ENCODE assay signal across 9 mouse cellular contexts in the genomic region with DNA sequence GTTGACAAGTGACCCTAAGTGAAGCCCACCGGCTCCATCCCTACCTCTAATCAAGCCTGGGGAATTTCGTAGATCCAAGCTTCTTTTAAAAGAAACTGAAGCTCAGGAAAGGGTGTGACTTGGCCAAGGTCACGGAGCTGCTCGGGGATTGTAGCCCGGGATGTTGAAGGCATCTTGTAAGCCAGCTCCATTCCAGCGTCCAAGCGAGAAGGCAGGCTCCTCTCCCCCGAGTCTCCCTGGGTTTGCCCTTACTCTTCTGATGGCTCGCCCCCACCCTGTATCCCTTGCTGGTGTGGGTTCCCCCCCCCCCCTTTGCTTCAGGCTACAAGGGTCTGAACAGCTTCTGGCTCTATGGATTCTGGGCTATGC. TPM values are rescaled to one million over a fixed set of nuclear protein-coding genes. Genes with fewer than 3 reads are reported as not detected.
DNase-seq lines count a peak whose midpoint lies in the region; ATAC-seq and TF ChIP-seq lines count a peak whose summit lies in the region.
"Had no signal": no experiment of that assay in that cellular context is flagged by ENCODE, and none has a peak within 500 bp of the region (broad histone marks: within the 10 kb centered on the region; RNA-seq: fewer than 3 reads in every experiment).

No protein-coding gene starts in this region.

- H3K27ac ChIP-seq in embryonic facial prominence, embryonic 13.5 days, result no peak overlapping the region
- peak overlapping the region; percentile 87; the same call in 1 of the 2 replicates for H3K27ac ChIP-seq in intestine, postnatal 0 days (ENCODE audit: low read depth, low read length)
- H3K27ac ChIP-seq in neural tube, embryonic 12.5 days, result no peak overlapping the region

- TF ChIP-seq CTCF in intestine, postnatal 0 days (IDR thresholded peaks at IDR 0.05; ENCODE audit: low read depth), result no peak

- H3K9ac ChIP-seq in embryonic facial prominence, embryonic 13.5 days, result no peak overlapping the region
- H3K9ac ChIP-seq in intestine, postnatal 0 days (ENCODE audit: low read depth, low read length), result no peak overlapping the region
- no peak overlapping the region for H3K9ac ChIP-seq in neural tube, embryonic 12.5 days

- peak overlapping the region; percentile 46 for H3K4me3 ChIP-seq in embryonic facial prominence, embryonic 13.5 days
- H3K4me3 ChIP-seq in intestine, postnatal 0 days (ENCODE audit: low read depth, low read length), result peak overlapping the region; percentile 41
- H3K4me3 ChIP-seq in neural tube, embryonic 12.5 days, result peak overlapping the region; percentile 37; the same call in 1 of the 2 replicates

- ATAC-seq in embryonic facial prominence, embryonic 13.5 days (ENCODE audit: insufficient number of reproducible peaks, insufficient read depth, low FRiP score, low TSS enrichment, low read depth), result no peak
- ATAC-seq in intestine, postnatal 0 days, result peak; percentile 1; the same call in 1 of the 2 replicates
- no peak for ATAC-seq in neural tube, embryonic 12.5 days (ENCODE audit: low FRiP score, low read depth)

- no peaks in the 10 kb centered on the region for H3K9me3 ChIP-seq in embryonic facial prominence, embryonic 13.5 days
- H3K9me3 ChIP-seq in intestine, postnatal 0 days (ENCODE audit: control insufficient read depth), result no peaks in the 10 kb centered on the region
- no peaks in the 10 kb centered on the region for H3K9me3 ChIP-seq in neural tube, embryonic 12.5 days
- H3K9me3 ChIP-seq: G1E had no signal

- H3K27me3 ChIP-seq in embryonic facial prominence, embryonic 13.5 days, result peaks cover 73% of the 10 kb centered on the region
- H3K27me3 ChIP-seq in intestine, postnatal 0 days (replicated peaks; ENCODE audit: control insufficient read depth, insufficient read depth, low read length), result peaks cover 53% of the 10 kb centered on the region
- H3K27me3 ChIP-seq in neural tube, embryonic 12.5 days (replicated peaks), result peaks cover 53% of the 10 kb centered on the region

- no peaks in the 10 kb centered on the region for H3K36me3 ChIP-seq in embryonic facial prominence, embryonic 13.5 days
- H3K36me3 ChIP-seq in intestine, postnatal 0 days (ENCODE audit: control insufficient read depth, insufficient read depth), result no peaks in the 10 kb centered on the region
- H3K36me3 ChIP-seq in neural tube, embryonic 12.5 days, result no peaks in the 10 kb centered on the region
- H3K36me3 ChIP-seq: G1E had no signal

- peaks cover 50% of the 10 kb centered on the region for H3K4me1 ChIP-seq in embryonic facial prominence, embryonic 13.5 days
- peaks cover 11% of the 10 kb centered on the region; the same call in 1 of the 2 replicates for H3K4me1 ChIP-seq in intestine, postnatal 0 days (replicated peaks; ENCODE audit: control insufficient read depth, insufficient read depth, low read length)
- peaks cover 47% of the 10 kb centered on the region for H3K4me1 ChIP-seq in neural tube, embryonic 12.5 days

- peak; percentile 38 for DNase-seq in kidney, adult 18-20 months
- DNase-seq in kidney, postnatal 14 days, result no peak
- DNase-seq in spleen, postnatal 36 days (ENCODE audit: low spot score in 2 of 2), result no peak
- no peak for DNase-seq in thymus, postnatal 25 days
- DNase-seq in urinary bladder, postnatal 10 days (ENCODE audit: low spot score), result no peak

- 2% methylated on average over 9 of the region's 9 CpGs for WGBS in embryonic facial prominence, embryonic 13.5 days
- 3% methylated on average over 9 of the region's 9 CpGs for WGBS in intestine, postnatal 0 days
- WGBS in neural tube, embryonic 12.5 days, result 2% methylated on average over 9 of the region's 9 CpGs

- H3K4me2 ChIP-seq in embryonic facial prominence, embryonic 13.5 days, result peak overlapping the region; percentile 79
- H3K4me2 ChIP-seq in intestine, postnatal 0 days (replicated peaks; ENCODE audit: low read depth), result peak overlapping the region; percentile 70
- H3K4me2 ChIP-seq in neural tube, embryonic 12.5 days (replicated peaks), result peak overlapping the region; percentile 83

RNA-seq across cellular contexts. Expression of a gene that starts 5.5 kb away (rescaled TPM):
- 0.44 and 0.52 TPM in 2 replicates for polyA plus RNA-seq in embryonic facial prominence, embryonic 13.5 days (2015; fragmentation: Nextera tagmentation; extraction: Ambion mirVana)
- polyA plus RNA-seq in intestine, postnatal 0 days (2015; fragmentation: Nextera tagmentation; extraction: Ambion mirVana), result 52.9 and 55.7 TPM in 2 replicates
- polyA plus RNA-seq in neural tube, embryonic 12.5 days (2016; fragmentation: Nextera tagmentation; extraction: Ambion mirVana), result 0.70 and 1.1 TPM in 2 replicates
- polyA plus RNA-seq: G1E had no signal

RNA-seq across cellular contexts. Expression of a gene that starts 10.9 kb away (rescaled TPM):
- polyA plus RNA-seq in embryonic facial prominence, embryonic 13.5 days (2015; fragmentation: Nextera tagmentation; extraction: Ambion mirVana), result 0.22 TPM in 1 of 2 replicates, not detected in the other
- 0.10 and 0.17 TPM in 2 replicates for polyA plus RNA-seq in intestine, postnatal 0 days (2015; fragmentation: Nextera tagmentation; extraction: Ambion mirVana)
- 4.4 and 4.5 TPM in 2 replicates for polyA plus RNA-seq in neural tube, embryonic 12.5 days (2016; fragmentation: Nextera tagmentation; extraction: Ambion mirVana)
- polyA plus RNA-seq: G1E had no signal

RNA-seq across cellular contexts. Expression of a gene that starts 24.1 kb away (rescaled TPM):
- polyA plus RNA-seq in embryonic facial prominence, embryonic 13.5 days (2015; fragmentation: Nextera tagmentation; extraction: Ambion mirVana), result 30.9 and 41.1 TPM in 2 replicates
- 4.8 TPM in 2 replicates for polyA plus RNA-seq in intestine, postnatal 0 days (2015; fragmentation: Nextera tagmentation; extraction: Ambion mirVana)
- polyA plus RNA-seq in neural tube, embryonic 12.5 days (2016; fragmentation: Nextera tagmentation; extraction: Ambion mirVana), result 24.2 and 25.8 TPM in 2 replicates

RNA-seq across cellular contexts. Expression of a gene that starts 27.2 kb away (rescaled TPM):
- 44.1 and 51.0 TPM in 2 replicates for polyA plus RNA-seq in embryonic facial prominence, embryonic 13.5 days (2015; fragmentation: Nextera tagmentation; extraction: Ambion mirVana)
- 14.3 and 16.0 TPM in 2 replicates for polyA plus RNA-seq in intestine, postnatal 0 days (2015; fragmentation: Nextera tagmentation; extraction: Ambion mirVana)
- polyA plus RNA-seq in neural tube, embryonic 12.5 days (2016; fragmentation: Nextera tagmentation; extraction: Ambion mirVana), result 70.9 and 71.5 TPM in 2 replicates
- polyA plus RNA-seq: G1E had no signal

RNA-seq across cellular contexts. Expression of a gene that starts 43.5 kb away (rescaled TPM):
- 1.8 and 7.1 TPM in 2 replicates for polyA plus RNA-seq in embryonic facial prominence, embryonic 13.5 days (2015; fragmentation: Nextera tagmentation; extraction: Ambion mirVana)
- polyA plus RNA-seq in intestine, postnatal 0 days (2015; fragmentation: Nextera tagmentation; extraction: Ambion mirVana), result 29.8 and 32.7 TPM in 2 replicates
- 109 and 168 TPM in 2 replicates for polyA plus RNA-seq in neural tube, embryonic 12.5 days (2016; fragmentation: Nextera tagmentation; extraction: Ambion mirVana)
- polyA plus RNA-seq: G1E had no signal

Comparison
In these comparisons a context has a peak if more than half of its experiments do, and no peak if none do; other contexts are left out.
1. RNA of a gene that starts 5.5 kb away (polyA plus RNA-seq): 52.9 to 55.7 TPM in intestine, postnatal 0 days; 0.70 to 1.1 TPM in neural tube, embryonic 12.5 days and 0.44 to 0.52 TPM in embryonic facial prominence, embryonic 13.5 days; every median in the first group is over 10 times any median in the second.
2. Peak in every context shown above with its lines, with median percentiles within 50 percentile points of each other: H3K4me2 ChIP-seq and H3K4me3 ChIP-seq.